Mouse (Mus musculus): ENCODE measurements around the gene Sh2b2. TPM values are rescaled to one million over a fixed set of nuclear protein-coding genes. Genes with fewer than 3 reads are reported as not detected.
A peak's percentile ranks its signal among the peaks of the same experiment; 100 is the strongest.
"Not testable (repeated sequence)": the region's sequence is repeated elsewhere in the genome, so short reads cannot be mapped to it uniquely, and the experiment has no call there.

Gene Sh2b2
- total RNA-seq, 2 experiments from 2014 or later, result 8.0 to 9.7 TPM

DNA sequence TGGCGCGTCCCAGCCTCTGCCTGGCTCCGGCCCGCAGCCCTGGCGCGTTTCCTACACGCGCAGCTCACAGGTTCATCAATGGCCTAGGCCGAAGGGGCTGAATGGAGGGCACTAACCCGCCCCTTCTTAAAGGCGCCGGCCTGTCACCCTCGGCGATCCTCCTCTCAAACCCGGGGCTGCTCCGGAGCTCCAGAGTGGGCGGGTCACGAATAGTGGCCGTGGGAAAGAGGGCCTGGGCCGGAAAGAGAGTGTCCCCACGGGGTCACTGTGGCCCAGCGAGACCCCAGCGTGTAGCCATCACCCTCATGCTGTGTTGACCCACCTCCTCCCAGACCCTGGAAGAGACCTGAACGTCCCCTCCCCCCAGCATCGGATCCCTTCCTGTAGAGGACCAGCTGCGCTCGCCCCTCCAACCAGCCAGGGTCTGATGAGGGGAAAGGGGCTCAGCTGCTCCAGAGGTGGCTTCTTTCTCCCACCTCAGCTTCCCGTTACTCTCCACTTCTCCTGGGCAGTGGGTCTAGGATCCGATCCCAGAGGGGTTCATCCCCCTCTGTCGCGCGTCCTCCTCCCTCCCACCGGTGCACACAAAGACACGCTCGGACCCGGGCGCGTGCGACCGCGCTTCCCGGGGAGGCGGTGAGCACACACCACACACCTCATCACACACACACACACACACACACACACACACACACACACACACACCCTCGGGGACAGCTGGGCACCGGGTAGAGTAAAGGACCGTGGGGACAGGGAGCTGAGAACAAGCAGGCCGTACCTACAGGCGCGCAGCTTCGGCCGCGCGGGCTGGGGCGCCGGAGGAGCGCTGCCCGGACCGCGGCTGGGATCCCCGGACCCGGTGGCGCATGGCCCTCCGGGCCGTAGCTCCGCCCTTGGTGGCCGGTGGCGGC is 2.2 kb downstream of the Sh2b2 start:
- intact Hi-C loops (cut with DNase I), result no loop called here
- peak; percentile 10 to 28 for DNase-seq (ENCODE audit: low spot score in 2 of 2)

DNA sequence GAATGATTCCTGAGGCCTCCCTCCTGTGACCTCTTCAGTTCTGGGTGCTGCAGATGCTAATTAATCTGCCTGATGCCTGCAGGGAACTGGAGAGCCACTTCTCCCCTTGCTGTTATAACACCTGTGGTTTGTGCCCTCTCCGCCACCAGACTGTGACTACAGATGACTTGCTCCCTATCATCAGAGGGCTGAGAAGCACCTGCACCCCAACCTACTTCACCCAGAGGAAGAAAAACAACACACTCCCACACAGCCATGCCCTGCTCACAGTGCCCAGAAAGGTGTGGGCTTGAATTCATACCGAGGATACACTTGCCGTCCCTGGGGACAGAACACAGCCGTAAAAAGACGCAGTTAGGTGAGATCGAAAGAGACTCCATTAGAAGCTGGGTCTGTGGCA is 5.2 kb downstream of the Sh2b2 start:
- intact Hi-C loops (cut with DNase I), result no loop called here
- no peak for DNase-seq (ENCODE audit: low spot score in 2 of 2)

DNA sequence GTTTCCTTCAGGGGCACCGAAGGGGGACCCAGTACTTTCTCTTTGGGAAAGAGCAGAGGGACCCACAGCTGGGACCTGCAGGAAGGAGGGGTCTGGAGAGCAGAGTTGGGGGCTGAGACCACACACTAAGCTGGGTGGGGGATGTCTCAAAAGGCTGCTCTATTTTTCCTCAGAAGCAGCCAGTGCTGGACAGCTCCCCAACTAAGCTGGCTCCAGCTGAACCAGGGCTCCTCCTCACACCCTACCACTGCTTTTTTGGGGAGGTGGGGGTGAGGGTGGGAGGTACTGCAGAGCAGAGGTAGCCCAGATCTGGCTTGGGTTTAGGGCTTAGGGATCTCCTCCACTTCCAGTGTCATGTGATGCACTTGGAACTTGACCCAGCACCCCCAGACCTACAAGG is 6.0 kb downstream of the Sh2b2 start:
- intact Hi-C loops (cut with DNase I), result no loop called here
- no peak for DNase-seq (ENCODE audit: low spot score in 2 of 2)

DNA sequence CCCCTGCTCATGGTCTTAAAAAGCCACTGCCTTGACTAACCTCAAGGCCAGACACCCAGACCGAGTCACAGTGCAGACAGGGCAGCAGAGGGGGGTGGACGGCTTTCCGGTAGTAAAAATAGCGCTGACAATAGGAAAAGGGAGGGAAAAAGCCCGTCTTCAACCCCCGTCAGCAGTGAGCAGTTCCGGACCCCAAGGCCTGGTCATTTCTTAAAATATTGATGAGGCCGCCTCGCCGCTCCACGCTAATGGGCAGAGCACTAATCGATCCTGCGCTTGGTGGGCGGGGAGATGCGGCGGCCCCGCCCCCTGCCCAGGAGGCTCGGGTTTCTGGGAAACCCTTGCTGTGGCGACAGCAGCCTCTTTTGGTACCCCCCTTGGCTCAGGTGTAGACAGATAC is 8.7 kb downstream of the Sh2b2 start:
- intact Hi-C loops (cut with DNase I), result no loop called here
- DNase-seq (ENCODE audit: low spot score in 2 of 2), result no peak

DNA sequence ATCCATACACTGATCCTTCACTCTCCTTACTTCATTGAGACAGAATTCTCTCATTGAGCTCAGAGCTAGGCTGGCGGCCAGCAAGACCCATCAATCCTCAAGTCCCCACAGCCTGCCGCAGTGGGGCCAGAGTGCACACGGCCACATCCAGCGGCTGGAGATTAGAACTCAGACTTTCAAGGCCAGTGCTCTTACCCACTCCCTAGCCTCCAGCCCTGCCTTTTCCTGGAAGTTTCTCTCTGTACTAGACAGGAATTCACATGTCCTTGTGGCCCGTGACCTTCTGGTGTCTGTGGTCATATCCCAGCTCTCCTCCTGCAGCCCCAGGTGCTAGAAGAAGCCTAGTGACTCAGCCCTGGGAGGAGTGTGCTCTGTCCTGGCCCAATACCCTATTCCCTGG is 9.7 kb downstream of the Sh2b2 start:
- intact Hi-C loops (cut with DNase I), result no loop called here
- no peak for DNase-seq (ENCODE audit: low spot score in 2 of 2)

DNA sequence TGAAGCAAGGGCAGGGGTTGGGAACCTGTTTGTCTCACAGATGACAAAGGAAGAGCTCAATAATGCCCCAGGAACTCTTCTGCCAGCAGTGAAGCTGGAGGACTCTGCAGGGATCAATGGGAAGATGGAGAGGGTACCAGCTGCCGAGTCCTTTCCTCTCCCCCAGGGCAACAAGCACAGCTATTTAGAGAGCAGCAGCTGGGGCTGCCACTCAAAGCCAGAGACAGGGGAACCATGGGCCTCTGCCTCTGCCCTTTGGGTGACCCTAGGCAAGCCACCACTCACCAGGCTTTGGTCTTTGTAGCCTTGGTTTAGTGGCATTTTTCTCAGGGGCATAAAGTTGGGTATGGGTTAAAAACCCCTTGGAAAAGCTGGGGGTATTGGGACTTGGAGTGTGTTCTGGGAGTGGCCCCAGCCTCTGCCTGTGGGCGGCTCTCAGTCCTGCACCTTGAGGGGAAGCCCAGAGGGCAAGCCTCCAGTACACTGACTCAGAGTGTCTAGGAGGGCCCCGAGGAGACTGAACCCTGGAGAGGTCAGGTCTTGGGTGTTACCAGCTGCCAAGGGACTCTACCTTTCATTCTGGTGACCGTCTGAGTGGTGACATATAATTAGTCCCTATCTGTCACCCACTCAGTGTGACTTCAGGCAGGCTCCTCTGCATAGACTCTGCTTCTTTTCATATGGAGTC is 15.9 kb downstream of the Sh2b2 start:
- no peak for DNase-seq (ENCODE audit: low spot score in 2 of 2)

DNA sequence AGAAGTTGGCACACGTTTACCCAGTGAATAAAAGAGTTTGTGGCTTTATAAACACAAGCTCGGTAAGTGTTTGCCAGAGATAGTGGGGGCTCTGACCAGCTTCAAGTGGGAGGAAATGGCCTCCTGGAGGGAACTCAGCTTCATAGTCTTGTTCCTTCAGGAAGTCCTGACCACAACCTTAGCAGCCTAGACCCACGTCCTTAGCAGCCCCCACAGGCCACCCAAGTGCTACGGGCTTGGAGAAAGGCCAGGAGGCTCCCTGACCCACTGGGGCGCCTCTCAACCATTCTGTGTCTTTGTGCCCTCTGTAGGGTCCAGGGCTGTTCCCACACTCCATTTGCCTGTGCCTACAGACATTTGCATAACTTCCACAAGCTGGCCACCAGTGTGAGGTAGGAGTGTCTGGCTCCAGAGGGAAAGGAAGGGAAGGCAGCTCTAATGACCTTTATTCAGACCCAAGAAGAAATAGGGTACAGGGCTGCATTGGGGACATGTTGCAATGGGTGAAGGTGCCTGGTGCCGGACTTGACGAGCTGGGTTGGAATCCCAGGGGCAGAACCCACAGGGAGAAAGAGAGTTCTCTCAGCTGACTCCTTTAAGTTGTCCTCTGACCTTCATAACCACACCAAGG is 20.0 kb downstream of the Sh2b2 start:
- no peak for DNase-seq (ENCODE audit: low spot score in 2 of 2)
- intact Hi-C loops (cut with DNase I), result no loop called here

More for the DNA sequence above, 15.9 kb downstream of the Sh2b2 start:
- intact Hi-C loops (cut with DNase I), result no loop called here

DNA sequence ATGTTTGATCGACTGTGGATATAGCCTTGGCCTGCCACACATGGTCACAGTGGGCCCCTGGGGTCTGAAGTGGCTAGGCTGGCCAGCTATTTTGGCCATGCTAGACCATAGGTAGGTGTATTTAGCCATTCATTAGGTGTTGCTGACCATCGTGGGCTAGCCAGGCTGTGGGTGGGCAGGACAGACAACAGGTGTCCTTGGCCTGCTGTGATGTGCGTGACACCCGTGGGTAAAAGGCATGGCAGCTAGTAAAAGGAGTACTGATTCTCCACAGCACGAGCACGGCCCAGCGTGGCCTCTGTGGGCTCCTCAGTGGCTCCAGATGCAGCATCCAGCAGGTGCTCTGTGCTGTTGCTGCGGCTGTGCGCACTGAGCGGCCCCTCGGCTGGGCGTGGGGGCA is 27.8 kb downstream of the Sh2b2 start:
- intact Hi-C loops (cut with DNase I), result no loop called here
- no peak for DNase-seq (ENCODE audit: low spot score in 2 of 2)

DNA sequence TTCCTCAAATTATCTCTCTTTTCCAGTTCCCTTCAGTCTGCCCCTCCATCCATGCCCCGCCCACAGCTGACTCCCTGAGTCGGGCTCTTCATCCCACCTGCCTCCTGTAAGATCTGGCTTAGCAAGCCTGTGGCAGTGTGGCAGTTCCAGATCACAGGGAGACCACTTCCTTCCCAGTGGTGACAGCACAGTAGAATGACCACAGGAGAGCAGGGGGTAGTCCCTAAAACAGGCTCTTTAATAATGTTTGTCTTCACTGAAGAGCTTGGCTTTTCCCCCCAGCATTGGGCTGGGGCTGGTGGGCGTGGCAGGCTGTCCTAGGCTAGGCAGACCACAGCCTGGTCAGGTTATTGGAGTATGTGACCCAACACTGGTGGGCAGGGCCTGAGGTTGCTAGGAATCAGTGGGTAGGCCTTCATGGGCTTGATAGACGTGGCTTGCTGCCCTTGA is 28.4 kb downstream of the Sh2b2 start:
- DNase-seq (ENCODE audit: low spot score in 2 of 2), result no peak
- intact Hi-C loops (cut with DNase I), result no loop called here

DNA sequence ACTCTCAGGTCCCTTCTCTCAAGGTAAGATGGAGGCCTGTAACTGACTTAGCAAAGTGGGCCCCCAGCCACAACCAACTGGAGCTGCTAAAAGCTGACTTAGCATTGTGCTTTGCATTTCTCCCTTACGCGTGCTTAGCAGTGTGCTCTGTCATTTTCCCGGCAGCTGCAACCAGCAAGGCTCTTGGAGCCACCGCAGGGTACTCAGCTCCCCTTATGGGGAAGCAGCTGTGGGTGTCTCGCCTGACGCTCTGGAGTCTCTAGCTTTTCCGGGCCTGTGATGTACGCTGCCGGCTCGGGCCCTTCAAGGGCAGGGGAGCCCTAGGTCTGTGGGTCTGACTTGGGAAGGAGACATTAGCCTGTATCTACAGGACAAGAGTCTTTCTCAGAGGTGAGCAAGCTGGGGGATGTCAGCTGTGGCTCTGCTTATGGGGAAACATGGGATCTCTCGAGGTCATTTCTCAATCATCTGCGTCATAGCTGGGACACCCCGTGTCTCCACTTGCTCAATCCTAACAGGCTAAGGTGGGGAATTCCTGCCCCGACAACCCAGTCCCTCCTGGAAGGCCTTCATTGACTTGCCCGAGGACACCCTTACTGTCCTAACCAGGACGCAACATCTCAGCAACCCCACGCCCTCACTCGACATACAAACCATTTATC is 29.2 kb downstream of the Sh2b2 start:
- DNase-seq (ENCODE audit: low spot score in 2 of 2), result no peak
- intact Hi-C loops (cut with DNase I), result no loop called here

DNA sequence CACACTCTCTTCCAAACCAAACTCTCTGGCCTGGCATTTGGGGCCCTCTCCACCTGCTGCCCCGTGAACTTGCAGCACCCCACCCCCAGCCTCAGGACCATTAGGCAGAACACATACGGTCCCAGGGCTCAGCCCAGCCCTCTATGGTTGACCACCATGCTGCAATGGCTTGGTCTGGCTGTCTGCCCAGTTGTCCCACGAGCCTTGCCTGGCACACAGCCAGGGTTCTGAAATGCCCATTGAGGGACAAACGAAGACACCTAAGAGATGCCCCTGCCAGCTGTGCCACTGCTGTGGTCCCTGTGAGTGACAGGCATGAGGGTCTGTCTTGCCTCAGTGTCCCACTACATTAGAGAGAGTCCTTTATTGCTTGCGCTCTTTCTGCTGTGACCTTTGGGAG is 30.4 kb downstream of the Sh2b2 start:
- no peak for DNase-seq (ENCODE audit: low spot score in 2 of 2)
- intact Hi-C loops (cut with DNase I), result no loop called here

DNA sequence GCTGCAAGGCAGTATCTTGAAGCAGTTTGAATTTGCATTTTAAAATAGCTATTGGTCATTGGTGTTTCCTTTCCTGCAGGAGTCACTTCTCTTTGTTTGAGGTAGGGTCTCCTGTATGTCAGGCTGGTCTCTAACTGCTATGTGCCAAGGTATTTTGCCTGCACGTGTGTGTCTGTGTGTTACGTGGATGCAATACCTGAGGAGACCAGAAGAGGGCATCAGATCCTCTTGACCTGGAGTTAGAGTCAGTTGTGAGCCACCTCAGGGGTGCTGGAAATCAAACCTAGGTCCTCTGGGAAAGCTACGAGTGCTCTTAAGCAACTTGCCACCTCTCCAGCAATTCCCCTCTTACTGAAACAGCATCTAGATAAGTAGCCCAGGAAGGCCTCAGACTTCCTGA is 31.1 kb downstream of the Sh2b2 start:
- intact Hi-C loops (cut with DNase I), result no loop called here
- no peak for DNase-seq (ENCODE audit: low spot score in 2 of 2)

DNA sequence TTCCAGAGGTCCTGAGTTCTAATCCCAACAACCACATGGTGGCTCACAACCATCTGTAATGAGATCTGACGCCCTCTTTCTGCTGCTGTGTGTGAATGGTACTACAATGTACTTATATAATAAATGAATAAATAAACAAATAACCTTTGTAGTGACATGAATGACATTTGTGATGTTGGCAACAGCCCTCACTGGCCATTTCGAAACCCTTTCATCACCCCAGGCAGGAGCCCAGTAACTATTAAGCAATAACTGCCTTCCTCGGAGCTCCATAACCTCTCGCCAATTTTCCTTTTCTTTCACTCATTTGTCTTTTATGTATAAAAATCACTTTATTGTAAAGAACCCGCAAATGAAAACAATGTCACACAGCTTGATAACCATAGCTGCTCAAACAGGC is 32.6 kb downstream of the Sh2b2 start:
- intact Hi-C loops (cut with DNase I), result no loop called here
- DNase-seq (ENCODE audit: low spot score in 2 of 2), result no peak

DNA sequence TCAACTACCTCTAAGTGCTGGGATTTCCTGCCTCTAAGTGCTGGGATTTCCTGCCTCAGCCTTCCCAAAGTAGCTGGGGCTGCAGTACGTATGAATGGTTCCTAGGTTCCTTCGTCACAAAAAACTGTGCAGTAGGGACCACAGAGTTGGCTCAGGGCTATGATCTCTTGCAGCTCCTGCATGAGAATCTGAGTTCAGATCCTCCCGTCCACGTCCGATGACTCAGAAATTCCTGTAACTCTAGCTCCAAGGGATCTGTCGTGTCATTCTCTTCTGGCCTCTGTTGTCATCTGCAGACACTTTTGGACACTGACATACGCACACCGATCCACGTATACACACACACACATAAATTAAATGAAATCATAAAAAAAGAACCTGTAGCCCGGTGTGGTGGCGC is 33.6 kb downstream of the Sh2b2 start:
- DNase-seq (ENCODE audit: low spot score in 2 of 2), result no peak
- intact Hi-C loops (cut with DNase I), result no loop called here

DNA sequence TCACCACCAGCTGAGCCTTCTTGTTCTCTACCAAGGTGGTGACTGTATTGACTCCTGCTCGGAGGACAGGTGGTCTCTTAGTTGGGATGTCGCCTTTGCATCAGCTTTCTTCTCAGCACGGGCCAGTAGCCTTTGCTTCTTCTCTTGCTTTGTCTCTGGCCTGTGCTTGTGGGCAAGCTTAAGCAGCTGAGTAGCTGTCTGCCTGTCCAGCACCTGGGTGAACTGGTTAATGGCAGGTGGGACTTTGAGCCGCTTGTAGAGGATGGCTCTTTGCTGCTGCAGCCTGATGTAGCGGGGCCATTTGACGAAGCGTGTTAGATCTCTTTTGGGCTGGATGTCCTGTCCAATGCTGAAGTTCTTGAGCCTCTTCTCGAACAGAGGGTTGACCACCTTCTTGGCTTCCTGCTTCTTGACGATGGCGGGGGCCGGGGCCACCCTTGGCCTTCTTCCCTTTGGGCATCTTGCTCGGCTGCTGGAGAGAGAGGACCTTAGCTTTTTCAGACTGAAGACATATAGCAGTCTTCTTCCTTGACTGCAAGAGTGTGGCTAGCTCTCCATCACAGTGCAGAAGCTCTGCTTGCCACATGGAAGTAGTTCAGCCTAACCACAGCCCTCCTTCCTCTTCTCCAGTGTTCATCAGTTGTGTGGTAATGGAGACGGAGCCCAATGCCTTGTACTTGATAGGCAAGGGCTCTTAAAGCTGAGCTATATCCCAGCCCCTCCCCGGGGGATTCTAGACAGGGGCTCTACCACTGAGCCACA is 34.8 kb downstream of the Sh2b2 start:
- DNase-seq (ENCODE audit: low spot score in 2 of 2); intact Hi-C loops (cut with DNase I): not testable (repeated sequence)

DNA sequence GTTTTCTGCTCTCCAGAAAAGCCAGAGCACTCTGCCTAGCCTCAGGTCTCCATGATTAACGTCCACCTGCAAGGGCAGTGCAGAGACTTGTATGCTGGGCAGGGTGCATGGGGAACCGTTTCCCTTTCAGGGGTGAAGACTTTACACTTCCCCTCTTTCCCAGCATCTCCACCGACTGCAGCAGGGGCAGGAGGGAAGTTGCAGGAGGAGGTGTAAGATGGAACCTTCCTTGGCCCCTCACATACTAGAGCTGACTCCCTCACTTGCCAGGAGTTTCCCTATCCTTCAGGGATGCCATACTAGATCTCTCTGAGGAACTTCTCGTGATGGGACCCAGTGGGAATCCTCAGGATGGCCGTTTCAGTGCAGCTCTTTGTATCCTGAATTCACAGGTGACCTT is 35.8 kb downstream of the Sh2b2 start:
- intact Hi-C loops (cut with DNase I), result no loop called here
- no peak for DNase-seq (ENCODE audit: low spot score in 2 of 2)

DNA sequence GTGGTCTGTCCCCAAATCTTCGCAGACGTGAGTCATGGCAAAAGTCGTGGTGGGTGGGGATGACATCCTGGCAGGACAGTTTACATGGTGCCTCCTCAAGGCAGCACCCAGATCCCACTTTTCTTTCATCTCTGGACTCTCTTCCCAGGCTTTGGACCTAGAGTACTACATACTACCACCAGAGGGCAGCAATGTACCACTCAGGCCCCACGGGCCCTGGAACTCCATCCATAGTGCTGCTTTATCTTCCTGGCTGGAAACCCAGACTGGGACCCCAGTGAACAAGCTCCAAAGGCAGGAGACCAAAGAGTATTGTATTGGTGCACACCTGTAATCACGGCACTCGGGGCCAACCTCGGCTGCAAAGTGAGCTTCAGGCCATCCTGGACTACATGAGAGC is 44.5 kb downstream of the Sh2b2 start:
- intact Hi-C loops (cut with DNase I), result loop anchor here (1.0 to 5.0 kb wide), 3 partner anchors 51 to 555 kb away; no protein-coding TSS in a partner anchor
- DNase-seq (ENCODE audit: low spot score in 2 of 2), result peak; percentile 53 to 58

DNA sequence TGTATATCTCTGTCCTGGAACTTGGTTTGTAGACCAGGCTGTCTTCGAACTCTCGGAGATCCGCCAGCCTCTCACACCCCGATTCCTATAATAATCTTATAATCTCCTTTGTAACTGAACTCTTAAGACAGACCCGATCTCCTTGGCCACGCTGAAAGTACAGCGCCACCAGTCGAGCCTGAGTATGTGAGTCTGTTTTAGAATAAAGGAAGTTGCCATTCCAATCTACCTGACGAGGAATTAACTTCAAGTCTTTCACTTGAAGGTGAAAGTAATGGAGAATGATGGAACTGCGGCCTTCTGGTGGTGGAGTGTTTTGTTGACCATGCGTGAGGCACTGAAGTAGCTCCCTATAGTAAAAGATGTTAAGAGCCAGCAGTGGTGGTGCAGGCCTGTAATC is 46.8 kb downstream of the Sh2b2 start:
- intact Hi-C loops (cut with DNase I), result no loop called here
- DNase-seq (ENCODE audit: low spot score in 2 of 2), result no peak

All from left cerebral cortex, postnatal 36 days (tissue).